Mouse (Mus musculus) left cerebral cortex, adult 11 months (tissue): Measurements from ENCODE around the gene Urb1.

ENCODE experiments used
- DNase-seq: peaks from one replicate; pipeline ENCODE4 v3.0.0; 2022; ENCODE audit warnings: low spot score

Gene Urb1

DNA sequence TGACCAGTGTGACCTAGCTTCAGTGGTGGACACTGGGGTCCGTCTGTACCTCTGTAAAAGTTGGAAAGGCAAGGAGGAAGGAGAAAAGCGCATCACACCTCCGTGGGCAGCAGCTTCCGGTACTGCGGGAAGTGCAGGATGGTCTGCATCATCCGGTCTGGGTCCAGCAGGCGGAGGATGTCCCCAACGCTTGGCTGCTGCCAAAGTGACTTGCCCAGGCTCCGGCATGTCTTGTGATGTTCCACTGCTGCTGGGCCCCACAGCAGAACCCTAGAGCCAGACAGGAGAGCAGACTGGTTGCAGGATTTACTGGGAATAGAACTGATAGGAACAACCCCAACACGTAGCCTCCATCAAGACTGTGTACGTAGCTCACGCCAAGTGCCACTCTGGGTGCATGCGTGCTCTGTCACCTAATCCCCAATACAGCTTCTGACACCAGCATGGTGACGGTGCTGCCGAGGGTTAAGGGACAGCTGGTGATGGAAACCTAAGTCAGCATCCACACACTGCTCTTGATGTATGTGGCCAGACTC lies 43.2 kb downstream of the Urb1 start:
- DNase-seq = no peak

DNA sequence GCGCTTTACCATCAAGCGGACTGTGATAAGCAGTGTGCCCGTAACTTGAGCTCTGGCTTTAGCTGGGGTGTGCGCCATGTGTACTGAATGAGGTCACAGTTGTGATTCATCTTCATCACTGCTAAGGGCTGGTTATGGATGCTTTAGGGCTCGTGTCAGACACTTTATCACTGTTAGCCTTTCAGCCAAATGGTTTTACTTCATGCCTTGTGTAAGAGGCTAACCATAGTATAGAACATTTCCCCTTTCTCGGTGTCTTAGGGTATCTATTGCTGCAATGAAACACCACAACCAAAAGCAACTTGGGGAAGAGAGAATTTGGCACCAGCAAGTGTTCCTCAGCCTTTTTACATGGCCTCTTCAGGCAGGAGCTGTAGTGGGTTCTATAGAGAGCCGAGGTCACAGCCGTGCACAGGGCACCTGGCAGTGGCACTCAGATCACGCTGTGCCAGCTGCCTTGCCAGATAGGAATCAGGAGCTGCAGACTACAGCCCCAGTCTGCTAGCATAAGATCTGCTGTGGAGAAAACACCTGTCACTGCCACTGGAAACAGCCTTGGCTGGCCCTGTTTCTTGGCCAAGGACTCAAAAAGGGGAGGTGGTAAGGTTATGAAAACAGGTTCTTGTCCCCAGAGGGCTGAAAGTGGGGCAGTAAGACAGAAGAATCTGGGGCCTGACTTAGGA lies 44.9 kb downstream of the Urb1 start:
- DNase-seq = no peak

DNA sequence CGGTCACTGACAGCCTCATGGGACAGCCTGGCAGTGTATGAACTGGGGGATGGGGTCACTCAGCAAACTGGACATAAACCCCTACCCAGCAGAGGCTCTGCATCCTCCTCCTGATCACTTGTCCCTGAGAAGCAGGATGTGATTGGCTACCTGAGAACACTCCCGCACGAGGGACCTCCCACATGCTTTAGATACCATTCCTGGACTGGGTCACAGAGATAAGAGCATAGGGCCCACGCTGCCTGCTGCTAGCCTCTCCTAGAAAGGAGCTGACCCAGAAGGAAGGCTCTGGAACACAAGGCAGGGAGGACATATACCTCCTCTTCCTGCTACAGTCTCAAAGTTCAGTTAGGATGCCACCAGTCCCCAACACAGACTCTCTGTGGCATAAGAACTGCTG lies 49.7 kb downstream of the Urb1 start:
- no peak for DNase-seq

DNA sequence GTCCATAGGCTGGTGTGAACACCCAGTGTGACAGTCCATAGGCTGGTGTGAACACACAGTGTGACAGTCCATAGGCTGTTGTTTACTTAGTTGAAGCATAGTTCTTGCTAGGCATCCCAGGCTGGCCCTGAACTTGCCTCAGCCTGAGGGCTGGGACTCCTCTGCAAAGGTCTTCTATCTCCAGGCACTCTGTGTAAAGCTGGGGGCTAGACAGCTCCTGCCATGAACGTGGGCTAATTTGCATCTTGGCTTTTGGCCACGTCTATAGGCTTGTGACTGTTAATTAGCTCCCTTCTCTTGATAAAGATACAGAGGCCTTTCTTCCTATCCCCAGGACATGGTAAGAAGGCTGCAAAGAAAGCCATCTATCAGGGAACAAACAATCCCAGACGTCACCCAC lies 50.9 kb downstream of the Urb1 start:
- DNase-seq = no peak

DNA sequence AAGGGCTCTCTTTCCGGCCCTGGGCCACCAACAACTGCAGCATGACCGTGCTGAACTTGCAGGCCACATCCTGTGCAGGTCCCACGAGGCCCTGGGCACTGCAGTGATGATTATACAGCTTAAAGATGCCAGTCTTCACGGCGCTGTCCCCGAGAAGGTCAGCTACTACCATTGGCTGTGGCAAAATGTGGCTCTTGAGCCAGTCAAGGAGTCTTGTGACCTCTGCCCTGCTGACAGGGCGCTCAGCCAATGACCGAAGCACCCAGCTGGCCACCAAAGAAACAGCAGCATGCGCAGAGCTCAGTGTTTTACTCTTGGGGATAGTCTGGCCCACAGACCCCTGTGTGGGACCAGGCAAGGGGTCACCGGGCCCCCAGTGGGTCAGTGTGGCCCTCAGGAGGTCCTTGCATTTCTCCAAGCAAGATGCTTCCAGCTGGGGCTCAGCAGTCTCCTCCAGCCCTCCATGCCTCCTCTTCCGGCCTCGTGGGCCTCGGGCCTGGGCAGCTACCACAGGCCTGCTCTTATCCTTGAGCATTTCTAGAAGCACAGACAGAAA lies 56.7 kb downstream of the Urb1 start:
- no peak for DNase-seq

DNA sequence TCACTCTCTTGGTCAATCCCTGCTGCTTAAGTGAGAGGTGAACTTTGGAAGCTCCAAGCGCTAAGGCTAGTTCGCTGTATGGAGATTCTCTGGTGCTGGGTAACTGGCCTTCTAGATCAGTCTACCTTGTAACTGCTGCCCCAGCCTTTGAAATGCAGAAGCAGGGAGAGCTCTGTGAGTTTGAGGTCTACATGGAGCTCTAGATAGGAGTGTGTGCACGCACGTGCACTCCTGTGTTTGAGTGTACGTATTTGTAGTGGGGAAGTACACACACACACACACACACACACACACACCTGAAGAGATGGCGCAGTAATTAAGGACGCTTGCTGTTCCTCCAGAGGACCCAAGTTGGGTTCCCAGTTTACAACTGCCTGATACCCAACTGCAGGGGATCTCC lies 62.0 kb downstream of the Urb1 start:
- no peak for DNase-seq

DNA sequence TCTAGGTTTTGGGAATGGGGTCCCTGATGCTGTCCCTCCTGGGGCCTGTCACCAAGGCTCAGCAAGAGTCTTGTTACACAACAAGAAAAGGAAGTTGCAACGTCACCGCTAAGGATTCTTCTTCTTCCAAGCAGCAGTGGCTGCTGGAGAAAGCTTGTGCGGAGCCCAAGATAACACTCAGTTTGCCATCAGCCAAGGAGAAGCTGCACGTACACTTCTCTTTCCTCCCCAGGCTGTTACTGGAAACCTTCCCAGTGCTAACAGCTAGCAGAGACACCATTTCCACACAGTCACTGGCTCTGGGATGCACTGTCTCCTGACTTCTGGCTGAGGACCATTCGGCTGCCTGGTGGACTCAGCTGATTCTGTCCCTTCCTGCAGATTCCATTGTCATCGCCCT lies 63.1 kb downstream of the Urb1 start:
- DNase-seq = no peak

DNA sequence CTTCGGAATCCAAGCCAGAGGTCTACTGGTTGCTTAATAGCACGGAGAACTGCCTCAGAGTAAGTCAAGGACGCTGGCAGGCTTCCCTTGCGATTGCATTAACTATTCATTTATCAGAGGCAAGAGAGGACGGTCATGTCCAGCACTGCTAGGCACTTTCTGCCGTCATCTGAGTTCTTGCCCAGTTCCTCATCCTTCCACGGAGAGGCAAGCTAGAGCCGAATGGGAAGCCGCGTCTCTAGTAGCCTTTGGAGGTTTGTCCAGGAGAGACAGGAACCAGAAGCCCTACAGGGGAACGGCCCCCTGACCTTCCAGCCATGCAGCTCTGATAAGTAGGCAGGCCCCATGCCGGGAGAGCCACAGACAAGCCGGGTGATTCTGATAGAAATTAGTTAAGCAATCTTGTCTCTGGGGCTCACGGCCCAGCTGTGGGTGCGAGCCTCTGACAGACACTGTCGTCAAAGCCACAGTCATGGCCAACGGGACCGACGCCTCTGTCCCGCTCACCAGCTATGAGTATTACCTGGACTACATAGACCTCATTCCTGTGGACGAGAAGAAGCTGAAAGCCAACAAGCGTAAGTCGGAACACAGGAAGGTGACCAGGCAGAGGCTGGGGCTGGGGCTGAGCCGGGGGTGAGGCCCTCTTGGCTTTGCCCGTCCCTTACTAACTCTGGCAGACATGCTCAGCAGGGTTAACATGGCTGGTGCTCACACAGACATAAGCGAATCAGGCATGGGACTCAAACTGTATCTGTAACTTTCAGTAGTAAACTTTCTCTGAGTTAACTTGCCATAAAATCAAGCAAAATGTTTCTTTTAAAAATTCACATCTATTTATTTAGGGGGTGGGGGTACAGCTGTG lies 71.9 kb downstream of the Urb1 start, which contains the start of gene Mrap:
TSS of gene Mrap (plus strand) at position 116 of the 865 bp plus-strand sequence.
- DNase-seq = no peak

DNA sequence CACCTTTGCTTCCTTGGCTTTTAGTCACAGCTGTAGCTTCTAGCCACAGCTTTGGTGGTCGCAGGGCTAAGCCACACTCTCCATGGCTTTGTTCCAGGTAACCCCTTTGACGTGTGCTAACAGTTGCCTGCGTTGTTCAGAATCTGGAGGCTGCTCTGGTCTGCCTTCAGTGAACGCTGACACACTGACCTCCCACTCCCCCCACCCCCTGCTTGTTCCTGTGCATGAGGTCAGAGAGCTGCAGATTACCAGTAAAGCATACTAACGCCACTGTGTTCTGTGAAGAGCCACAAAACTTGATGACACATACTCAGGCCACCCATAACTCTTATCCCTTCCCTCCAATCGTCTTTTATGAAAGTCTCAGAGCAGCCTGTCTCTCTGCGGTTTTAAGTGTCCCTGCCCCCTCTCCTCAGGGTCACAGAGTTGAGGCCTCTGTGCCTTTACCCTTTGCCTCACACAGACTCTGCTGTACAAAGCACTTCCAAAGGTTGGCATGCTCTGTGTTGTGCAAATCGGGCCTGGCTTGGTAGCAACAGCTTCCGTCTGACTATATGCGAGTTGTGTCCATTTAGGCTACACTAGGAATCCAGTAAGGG lies 73.4 kb downstream of the Urb1 start:
- DNase-seq = no peak

DNA sequence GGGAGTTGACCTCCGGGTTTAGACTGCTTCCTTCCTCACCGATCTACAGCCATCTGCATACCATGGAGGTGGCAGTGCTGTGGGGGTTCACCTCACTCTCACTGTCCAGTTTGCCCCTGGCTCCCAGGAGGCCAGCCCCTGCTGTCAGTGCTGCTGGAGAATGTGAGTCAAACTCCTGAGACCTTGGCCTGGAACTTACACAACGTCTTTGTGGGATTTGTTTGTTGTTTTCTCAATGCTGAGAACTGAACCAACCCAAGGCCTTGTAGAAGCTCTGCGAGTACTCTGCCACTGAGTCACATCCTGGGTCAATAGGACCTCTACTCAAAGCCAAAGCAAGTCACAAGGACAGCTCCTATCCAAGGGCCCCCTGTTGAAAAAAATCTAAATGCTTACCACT lies 74.6 kb downstream of the Urb1 start:
- no peak for DNase-seq

DNA sequence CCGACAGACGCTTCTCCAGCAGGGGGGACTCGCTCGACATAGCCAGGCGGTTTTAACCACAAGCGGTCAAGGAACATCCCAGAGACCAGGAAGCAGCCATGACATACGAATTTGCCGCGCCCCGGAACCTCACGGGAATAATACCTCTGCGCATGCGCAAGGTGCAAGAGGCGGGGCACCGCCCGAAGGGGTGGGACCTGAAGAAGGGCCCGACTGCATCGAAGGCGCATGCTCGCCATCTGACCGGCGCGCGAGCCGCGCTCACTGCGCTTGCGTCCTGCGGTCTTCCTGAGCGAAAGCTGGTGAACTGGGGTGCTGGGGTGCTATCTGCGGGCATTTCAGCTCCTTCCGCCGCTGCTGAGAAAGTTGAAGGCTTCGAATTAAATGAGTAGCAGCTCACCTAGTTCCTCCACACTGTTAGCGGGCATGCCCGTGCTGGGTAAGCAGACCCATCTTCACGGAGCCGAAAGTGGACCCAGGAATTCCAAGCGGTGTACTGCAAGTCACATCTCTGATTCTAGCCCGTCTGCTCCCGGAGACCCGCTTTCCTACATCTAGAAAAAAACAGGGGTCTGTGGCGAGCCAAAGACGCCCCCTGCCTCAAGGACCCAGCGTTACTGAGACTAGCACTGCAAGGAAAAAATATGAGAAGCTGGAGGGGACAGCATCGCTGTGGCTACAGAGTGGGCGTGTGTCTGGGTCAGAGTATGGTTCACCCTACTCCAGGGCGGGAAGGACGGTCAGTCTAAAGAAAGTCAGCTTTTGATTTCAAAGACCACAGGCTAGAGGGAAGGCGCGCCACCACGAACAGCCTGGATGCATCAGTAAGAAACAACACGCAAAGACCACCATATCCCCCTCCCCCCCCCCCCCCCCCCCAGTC lies 82.7 kb downstream of the Urb1 start, which contains the start of gene Mis18a:
TSS of gene Mis18a (minus strand) at position 172 of the 883 bp plus-strand sequence.
- peak; percentile 92 for DNase-seq

DNA sequence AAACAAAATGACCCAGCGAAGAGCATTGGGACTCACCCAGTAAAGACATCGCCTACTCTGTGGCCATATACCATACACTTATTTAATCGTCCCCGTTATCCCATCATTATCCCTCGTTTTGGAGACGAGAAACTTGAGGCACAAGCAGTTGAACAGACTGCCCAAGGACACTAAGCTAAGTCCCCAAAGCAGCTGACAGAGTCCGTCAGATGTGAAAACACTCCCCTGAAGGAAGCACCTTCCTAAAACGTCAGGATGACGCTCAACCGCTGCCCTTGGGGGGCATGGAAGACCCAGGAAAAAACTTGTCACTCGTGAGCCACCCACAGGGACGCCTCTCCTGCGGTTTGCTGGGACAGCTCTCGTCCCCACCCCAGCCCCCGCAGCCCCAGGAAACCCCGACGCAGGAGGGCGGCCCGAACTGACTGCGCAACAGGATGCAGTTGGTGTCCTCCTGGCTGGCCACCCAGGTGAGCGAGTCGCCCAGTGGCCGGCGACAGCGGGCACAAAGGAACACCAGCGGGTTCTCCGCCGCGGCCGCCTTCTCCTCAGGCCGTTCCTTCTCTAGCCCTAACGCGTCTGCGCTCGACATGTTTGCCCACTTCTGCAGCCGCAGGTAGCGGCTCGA lies 83.5 kb downstream of the Urb1 start:
- DNase-seq = no peak

DNA sequence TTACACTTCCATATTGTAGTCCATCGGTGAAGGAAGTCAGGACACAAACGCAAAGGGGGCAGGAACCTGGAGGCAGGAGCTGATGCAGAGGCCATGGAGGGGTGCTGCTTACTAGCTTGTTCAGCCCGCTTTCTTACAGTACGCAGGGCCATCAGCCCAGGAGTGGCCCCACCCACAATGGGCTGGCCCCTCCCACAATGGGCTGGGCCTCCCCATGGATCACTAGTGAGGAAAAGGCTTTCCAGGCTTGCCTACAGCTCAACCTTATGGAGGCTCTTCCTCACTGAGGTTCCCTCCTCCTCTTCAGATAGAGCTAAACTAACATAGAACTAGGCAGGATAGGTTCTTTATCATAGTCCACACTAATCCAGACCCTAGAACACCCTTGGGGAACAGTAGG lies 86.2 kb downstream of the Urb1 start:
- no peak for DNase-seq

DNA sequence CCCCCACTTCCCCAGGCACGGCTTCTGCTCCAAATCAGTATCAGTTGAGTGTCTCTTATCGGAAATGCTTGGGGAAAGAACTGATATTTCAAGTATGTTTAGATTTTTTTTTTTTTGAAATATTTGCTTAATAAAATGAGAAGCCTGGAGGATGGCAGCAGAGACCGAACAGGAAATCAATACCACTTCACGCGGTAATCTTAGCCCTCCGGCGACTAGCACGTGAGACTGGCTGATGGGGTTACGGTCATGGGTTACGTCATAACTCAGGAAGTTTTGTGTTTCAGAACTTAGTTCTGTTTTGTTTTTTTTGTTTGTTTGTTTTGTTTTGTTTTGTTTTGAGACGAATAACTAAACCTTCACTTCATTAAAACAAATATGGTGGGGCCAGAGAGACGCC lies 99.9 kb downstream of the Urb1 start:
- DNase-seq = no peak

DNA sequence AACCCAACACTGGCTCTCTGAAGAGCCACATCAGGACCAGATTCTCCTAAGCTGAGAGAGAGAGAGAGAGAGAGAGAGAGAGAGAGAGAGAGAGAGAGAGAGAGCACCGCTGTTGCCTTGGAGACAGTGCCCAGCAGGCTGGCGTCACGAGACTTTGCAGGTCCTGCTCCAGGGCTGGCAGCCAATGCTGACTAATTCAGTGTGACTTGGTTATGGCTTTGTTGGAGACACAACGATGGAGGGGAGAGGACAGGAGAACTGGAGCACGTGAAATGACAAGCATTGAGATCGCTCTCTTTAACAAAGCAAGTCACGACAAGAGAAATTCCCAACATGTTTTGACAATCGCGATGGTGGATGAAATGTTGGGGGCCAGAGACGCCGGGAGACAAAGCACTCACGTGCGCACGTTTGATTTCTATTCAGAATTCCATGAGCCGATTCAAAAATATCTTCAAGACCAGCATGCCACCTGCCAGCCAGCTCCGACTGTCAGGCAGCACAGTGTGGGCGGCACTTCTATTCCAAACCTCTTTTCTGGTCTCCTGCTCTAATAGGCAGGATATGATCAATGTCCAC lies 100.4 kb downstream of the Urb1 start:
- DNase-seq = peak; percentile 70

DNA sequence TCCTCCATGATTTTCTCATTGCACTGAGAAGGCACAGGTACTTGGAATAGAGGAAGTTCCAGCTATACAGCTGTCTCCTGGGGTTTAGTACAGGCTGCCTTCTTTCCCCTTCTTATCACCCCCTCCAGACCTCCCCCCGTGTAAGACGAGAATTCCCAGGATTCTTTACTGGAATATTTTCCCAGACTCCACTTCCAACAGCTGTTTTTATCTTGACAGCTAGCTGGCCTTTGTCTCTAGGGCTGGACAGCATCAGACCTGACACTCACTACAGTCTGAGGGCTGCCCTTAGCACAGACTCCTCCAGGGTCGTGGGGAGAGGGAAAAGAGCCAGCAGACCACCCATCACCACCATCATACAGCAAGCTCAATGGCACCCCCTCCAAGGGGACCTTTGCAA lies 103.9 kb downstream of the Urb1 start:
- DNase-seq = no peak

DNA sequence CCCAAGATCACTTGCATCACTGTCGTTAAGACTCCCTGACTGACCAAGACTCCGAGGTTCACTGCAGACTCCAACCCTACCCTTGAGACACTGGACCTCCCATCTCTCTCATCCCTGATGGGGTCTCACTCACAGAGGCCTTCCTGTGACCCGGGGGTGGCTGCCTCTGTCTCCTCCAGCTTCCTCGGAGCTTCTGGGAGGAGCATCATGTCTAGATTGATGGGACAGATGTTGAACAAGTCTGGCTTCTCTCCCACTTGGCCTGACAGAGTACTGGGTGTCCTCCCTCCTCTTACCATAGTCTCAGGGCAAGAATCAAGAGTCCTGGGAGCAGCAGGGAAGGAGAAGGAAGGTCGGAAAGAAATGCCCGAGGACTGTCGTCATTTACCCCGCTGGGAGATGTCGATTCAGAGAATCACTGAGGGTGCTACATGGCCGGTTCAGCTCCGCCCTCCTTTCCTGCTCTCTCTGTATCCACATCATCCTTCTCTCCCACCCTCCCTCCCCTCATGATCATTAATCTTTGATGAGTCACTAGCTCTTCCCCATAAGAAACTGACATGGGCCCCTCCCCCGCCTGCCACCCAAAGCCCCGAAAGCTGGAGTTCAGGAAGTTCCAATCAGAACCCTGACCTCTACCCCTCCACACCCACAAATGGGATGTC lies 105.9 kb downstream of the Urb1 start:
- no peak for DNase-seq

DNA sequence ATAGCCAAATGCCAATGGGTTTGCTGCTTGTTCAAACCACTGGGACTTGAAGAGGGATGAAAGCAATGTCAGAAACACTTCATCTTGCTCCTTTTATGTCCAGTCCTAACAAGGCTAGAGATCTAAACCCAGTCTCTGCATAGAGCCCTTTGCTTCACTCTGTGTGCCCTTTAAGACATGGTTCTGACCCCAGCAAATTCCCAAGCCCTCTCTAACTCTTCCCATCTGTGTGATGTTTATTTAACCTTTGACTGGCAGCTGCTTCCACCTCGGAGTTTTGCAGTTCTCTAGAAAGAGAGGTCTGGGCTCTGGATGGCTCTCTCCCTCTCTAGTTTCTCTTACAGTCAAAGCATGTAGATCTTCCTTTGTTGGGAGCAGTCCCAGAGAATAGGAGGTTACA lies 106.6 kb downstream of the Urb1 start:
- no peak for DNase-seq

DNA sequence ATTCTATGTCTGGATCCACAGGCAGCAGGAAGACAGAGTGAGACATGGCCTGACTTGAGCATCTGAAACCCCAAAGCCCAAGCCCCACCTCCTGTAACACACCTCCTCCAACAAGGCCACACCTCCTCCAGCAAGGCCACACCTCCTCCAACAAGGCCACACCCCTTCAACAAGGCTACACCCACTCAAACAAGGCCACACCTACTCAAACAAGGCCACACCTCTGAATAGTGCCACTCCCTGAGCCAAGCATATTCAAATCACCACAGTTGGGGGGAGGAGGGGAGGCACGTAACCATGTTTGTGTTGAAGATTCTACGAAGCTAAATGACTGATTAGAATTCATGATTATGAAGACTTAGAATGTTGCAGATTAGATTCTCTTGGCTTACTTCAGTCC lies 108.7 kb downstream of the Urb1 start:
- no peak for DNase-seq
